Mouse (Mus musculus): ENCODE data around the gene Ppm1m. TPM values are rescaled to one million over a fixed set of nuclear protein-coding genes. Genes with fewer than 3 reads are reported as not detected.
A peak's percentile ranks its signal among the peaks of the same experiment; 100 is the strongest.

Gene Ppm1m
- polyA plus RNA-seq, 1 experiment from 2014 or later = 11.1 TPM

DNA sequence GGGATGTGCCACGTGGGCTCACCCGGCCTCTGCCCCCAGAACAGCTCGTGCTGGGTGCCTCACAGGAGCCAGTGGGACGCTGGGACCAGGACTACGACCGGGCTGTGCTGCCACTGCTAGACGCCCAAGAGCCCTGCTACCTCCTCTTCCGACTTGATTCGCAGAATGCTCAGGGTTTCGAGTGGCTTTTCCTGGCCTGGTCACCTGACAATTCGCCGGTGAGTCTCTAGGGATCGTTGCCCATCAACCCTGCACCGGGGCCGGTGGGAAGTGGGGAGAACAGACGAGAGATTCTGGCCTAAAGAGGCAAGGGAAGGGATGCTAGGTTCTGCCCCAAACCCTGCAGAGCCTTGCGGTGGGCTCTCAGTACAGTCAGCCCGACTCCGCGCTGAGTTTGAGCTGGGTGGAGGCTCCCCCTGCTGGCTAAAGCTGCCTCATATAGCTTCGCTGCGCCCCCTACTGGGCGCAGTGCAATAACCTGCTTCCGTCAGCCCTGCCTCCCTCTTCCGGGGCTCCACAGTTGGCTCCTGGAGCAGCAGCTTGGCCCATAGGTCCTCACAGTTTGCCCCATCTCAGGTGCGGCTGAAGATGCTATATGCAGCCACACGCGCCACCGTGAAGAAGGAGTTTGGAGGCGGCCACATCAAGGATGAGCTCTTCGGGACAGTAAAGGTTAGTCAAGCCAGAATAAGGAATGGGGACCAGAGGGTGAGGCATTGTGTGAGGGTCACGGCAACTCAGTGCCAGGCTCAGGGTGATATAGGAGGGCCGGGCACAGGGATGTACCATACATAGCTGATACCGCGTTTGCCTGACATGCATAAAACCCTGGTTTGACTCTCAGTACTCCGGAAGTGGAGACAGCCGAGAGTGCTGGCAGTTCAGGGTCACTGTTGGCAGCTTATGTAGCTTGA lies 12.4 kb upstream of the Ppm1m start:
- Histone ChIP-seq H3K36me3 (replicated peaks; ENCODE audit: insufficient read depth, low read length) (peaks cover 11% of the 10 kb centered on the region; the same call in 1 of the 2 replicates), H3K9ac (replicated peaks) (peak overlapping the region; percentile 47; the same call in 1 of the 2 replicates), H3K4me1 (ENCODE audit: insufficient read depth) (0 out of 2 replicates have a peak, but pooled peaks cover 2% of the 10 kb centered on the region), H3K4me2 (ENCODE audit: low read depth, low read length) (peak overlapping the region; percentile 69), H3K27ac (ENCODE audit: low read depth) (no peak overlapping the region), H3K27me3 (ENCODE audit: insufficient read depth, low read length) (no peaks in the 10 kb centered on the region), H3K9me3 (ENCODE audit: low read length) (no peaks in the 10 kb centered on the region), H3K4me3 (ENCODE audit: low read depth, low read length) (peak overlapping the region; percentile 11; the same call in 1 of the 2 replicates)
- DNase-seq (peak; percentile 91), ATAC-seq (peak; percentile 92)
- WGBS (ENCODE audit: insufficient replicate concordance) = 31% methylated on average over 37 of the region's 37 CpGs
- TF ChIP-seq CTCF (IDR thresholded peaks at IDR 0.05; ENCODE audit: low read depth) = peak; percentile 100
- TF ChIP-seq EP300 (IDR thresholded peaks at IDR 0.05; ENCODE audit: low read depth) = no peak

DNA sequence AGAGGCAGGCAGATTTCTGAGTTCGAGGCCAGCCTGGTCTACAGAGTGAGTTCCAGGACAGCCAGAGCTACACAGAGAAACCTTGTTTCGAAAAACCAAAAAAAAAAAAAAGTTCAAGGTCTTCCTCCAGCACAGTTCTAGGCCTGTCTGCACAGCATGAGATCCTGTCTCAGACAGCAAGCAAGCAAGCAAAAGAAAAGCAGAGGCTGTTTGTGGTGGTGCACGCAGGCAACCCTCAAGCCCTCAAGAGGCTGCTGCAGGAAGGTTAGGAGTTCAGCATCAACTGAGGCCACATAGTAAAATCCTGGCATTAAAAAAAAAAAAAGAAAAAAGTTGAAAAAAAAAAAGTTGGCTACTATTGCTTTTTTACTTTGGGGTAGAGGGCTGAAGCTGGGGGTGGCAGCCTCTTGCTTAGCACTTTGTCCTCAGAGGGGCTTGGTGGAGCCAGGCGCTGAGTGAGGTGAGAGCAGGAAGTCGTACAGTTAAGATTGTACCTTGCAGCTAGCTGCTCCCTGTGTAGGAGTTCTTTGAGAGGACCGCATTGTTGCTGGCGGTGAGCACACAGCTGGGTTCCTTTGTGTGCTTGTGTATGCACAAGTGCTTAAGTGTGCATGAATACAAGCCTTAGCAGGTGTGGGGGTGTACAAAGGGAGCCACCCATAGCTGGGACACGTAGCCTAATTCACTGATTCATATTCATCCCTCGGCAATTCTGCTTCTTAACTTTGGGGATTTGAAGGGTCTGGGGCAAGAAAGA lies 11.5 kb upstream of the Ppm1m start:
- 0 out of 2 replicates have a peak, but pooled peaks cover 2% of the 10 kb centered on the region for H3K4me1 ChIP-seq (ENCODE audit: insufficient read depth)
- peak overlapping the region; percentile 47; the same call in 1 of the 2 replicates for H3K9ac ChIP-seq (replicated peaks)
- DNase-seq (no peak), ATAC-seq (no peak)
- no peaks in the 10 kb centered on the region for H3K9me3 ChIP-seq (ENCODE audit: low read length)
- WGBS (ENCODE audit: insufficient replicate concordance) = 70% methylated on average over 9 of the region's 9 CpGs
- H3K4me3 ChIP-seq (ENCODE audit: low read depth, low read length) = no peak overlapping the region
- H3K4me2 ChIP-seq (ENCODE audit: low read depth, low read length) = peak overlapping the region; percentile 69; the same call in 1 of the 2 replicates
- peaks cover 14% of the 10 kb centered on the region; the same call in 1 of the 2 replicates for H3K36me3 ChIP-seq (replicated peaks; ENCODE audit: insufficient read depth, low read length)
- H3K27me3 ChIP-seq (ENCODE audit: insufficient read depth, low read length) = no peaks in the 10 kb centered on the region
- TF ChIP-seq CTCF (IDR thresholded peaks at IDR 0.05; ENCODE audit: low read depth) (no peak), EP300 (IDR thresholded peaks at IDR 0.05; ENCODE audit: low read depth) (no peak)
- H3K27ac ChIP-seq (ENCODE audit: low read depth) = no peak overlapping the region

DNA sequence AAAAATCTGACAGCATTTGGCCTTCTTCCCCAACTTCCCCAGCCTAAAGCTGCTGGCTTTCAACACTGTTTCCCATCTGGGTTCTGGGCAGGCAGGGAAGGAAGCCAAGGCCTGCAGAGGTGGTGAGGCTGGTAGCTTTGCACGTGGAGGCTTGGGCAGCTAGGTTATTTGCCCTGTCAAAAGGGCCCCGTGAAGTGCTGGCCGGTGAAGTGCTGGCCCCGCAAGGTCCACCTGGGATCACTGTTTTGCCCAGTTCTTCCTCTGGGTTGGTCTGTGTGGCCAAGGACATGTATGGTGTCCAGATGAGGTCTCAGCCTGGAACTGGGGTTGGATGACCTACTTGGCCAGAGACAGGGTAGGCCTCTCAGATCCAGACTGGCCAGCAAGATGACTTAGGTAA lies 10.4 kb upstream of the Ppm1m start:
- no peak for TF ChIP-seq EP300 (IDR thresholded peaks at IDR 0.05; ENCODE audit: low read depth)
- Histone ChIP-seq H3K27ac (ENCODE audit: low read depth) (no peak overlapping the region), H3K36me3 (replicated peaks; ENCODE audit: insufficient read depth, low read length) (peaks cover 14% of the 10 kb centered on the region; the same call in 1 of the 2 replicates), H3K27me3 (ENCODE audit: insufficient read depth, low read length) (no peaks in the 10 kb centered on the region), H3K4me1 (ENCODE audit: insufficient read depth) (0 out of 2 replicates have a peak, but pooled peaks cover 2% of the 10 kb centered on the region), H3K4me3 (ENCODE audit: low read depth, low read length) (no peak overlapping the region), H3K9me3 (ENCODE audit: low read length) (no peaks in the 10 kb centered on the region), H3K9ac (replicated peaks) (no peak overlapping the region), H3K4me2 (ENCODE audit: low read depth, low read length) (no peak overlapping the region)
- 76% methylated on average over 4 of the region's 4 CpGs for WGBS (ENCODE audit: insufficient replicate concordance)
- DNase-seq (no peak), ATAC-seq (no peak)

DNA sequence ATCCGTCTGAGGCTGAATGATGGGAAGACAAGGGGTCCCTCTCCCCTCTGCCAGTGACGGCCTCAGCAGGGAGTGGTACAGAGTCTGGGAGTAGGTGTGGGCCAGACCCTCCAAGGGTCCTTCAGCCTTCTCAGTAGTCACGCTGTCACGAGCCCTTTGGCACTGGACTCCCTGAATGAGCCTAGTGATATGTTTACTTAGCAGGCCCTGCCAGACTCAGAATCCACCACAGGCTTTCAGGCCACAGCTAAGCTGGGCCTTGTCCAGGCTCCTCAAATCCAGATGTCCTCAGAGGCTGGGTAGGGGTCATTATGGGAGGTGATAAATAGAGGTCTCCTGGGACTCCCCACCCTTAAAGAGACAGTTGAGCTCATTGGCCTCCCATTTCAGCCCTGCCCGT lies 8.6 kb upstream of the Ppm1m start:
- no peak overlapping the region for H3K27ac ChIP-seq (ENCODE audit: low read depth)
- no peaks in the 10 kb centered on the region for H3K27me3 ChIP-seq (ENCODE audit: insufficient read depth, low read length)
- TF ChIP-seq EP300 (IDR thresholded peaks at IDR 0.05; ENCODE audit: low read depth) (no peak), CTCF (IDR thresholded peaks at IDR 0.05; ENCODE audit: low read depth) (no peak)
- 0 out of 2 replicates have a peak, but pooled peaks cover 5% of the 10 kb centered on the region for H3K36me3 ChIP-seq (replicated peaks; ENCODE audit: insufficient read depth, low read length)
- H3K9me3 ChIP-seq (ENCODE audit: low read length) = no peaks in the 10 kb centered on the region
- DNase-seq = no peak
- no peak overlapping the region for H3K4me2 ChIP-seq (ENCODE audit: low read depth, low read length)
- ATAC-seq = no peak
- peaks cover 13% of the 10 kb centered on the region for H3K4me1 ChIP-seq (ENCODE audit: insufficient read depth)
- H3K4me3 ChIP-seq (ENCODE audit: low read depth, low read length) = no peak overlapping the region
- no peak overlapping the region for H3K9ac ChIP-seq (replicated peaks)
- 82% methylated on average over 5 of the region's 5 CpGs for WGBS (ENCODE audit: insufficient replicate concordance)

DNA sequence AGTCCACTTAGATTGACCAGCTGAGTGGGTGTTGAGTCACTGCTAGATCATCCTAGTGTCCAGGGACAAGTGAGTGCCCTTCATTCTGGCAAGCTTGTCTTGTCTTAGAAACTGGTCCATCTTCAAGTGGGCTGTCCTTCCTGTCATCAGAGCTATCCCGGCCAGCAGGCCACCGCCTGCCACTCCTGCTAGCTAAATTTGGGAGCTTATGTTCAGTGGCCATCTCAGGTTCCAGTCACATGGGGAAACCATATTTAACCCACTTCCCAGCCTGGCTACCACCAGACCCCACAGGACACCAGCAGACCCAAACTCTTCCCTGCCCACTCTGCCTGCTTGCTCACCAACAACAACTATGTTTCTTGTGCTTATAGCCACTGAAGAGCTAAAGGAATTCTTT lies 7.0 kb upstream of the Ppm1m start:
- Histone ChIP-seq H3K4me2 (ENCODE audit: low read depth, low read length) (no peak overlapping the region), H3K36me3 (replicated peaks; ENCODE audit: insufficient read depth, low read length) (0 out of 2 replicates have a peak, but pooled peaks cover 5% of the 10 kb centered on the region), H3K4me1 (ENCODE audit: insufficient read depth) (peaks cover 15% of the 10 kb centered on the region), H3K9me3 (ENCODE audit: low read length) (no peaks in the 10 kb centered on the region), H3K4me3 (ENCODE audit: low read depth, low read length) (no peak overlapping the region), H3K27ac (ENCODE audit: low read depth) (no peak overlapping the region), H3K27me3 (ENCODE audit: insufficient read depth, low read length) (no peaks in the 10 kb centered on the region), H3K9ac (replicated peaks) (no peak overlapping the region)
- 81% methylated on average over 2 of the region's 2 CpGs for WGBS (ENCODE audit: insufficient replicate concordance)
- TF ChIP-seq EP300 (IDR thresholded peaks at IDR 0.05; ENCODE audit: low read depth) = no peak
- TF ChIP-seq CTCF (IDR thresholded peaks at IDR 0.05; ENCODE audit: low read depth) = no peak
- no peak for ATAC-seq
- no peak for DNase-seq

Data from liver, postnatal 0 days (tissue).